Mouse (Mus musculus): ENCODE data around the gene Xrcc2. TPM values are rescaled to one million over a fixed set of nuclear protein-coding genes. Genes with fewer than 3 reads are reported as not detected.

The Xrcc2 gene
- polyA plus RNA-seq, 1 experiment from 2014 or later: 9.0 TPM

DNA sequence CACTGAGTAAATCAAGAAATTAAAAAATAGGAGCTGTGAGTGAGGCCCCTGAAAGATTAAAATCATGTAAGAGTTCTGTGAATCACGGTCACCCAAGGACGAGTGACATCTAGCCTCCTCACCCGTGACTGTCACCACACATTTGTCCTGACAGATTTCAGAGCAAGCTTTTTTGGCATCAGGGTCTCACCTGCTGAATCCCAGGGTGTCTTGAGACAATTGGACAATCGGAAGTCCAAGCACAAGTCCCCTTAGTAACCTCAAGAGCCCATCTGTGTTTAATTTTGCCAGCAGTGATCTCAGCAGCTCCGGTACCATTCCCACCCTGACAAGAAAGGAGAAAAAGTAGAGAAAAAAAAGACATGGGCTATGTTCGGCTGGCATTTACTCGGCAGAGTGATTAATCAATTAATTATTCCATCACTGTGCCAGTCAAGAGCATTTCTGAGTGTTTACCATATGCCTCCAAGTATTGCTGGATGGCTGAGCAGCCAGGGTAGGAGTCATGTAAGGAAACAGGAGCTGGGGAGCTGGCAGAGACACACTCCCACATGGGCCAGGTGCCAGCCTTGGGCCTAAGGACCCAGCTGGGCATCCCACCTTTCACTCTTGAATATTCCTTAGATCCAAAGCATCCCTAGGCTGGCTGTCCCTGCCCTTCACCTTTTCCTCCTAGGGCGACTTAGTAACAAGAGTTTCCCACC, 59.8 kb downstream of the Xrcc2 start:
- Histone ChIP-seq H3K27ac (replicated peaks in 1 of 2; ENCODE audit: control insufficient read depth in 1 of 2, insufficient read depth in 1 of 2, low read depth in 2 of 2, low read length in 2 of 2) (no peak overlapping the region), H3K27me3 (ENCODE audit: control insufficient read depth, insufficient read depth, low read length) (no peaks in the 10 kb centered on the region), H3K4me3 (ENCODE audit: control insufficient read depth in 1 of 2, insufficient read depth in 1 of 2, low read depth in 1 of 2, low read length in 2 of 2) (no peak overlapping the region), H3K9ac (ENCODE audit: low read length) (no peak overlapping the region), H3K4me2 (ENCODE audit: low read length) (no peak overlapping the region), H3K4me1 (ENCODE audit: control insufficient read depth in 2 of 2, insufficient read depth in 2 of 2, low read length in 2 of 2) (no peaks in the 10 kb centered on the region), H3K36me3 (ENCODE audit: control insufficient read depth, insufficient read depth, low read length) (no peaks in the 10 kb centered on the region), H3K9me3 (ENCODE audit: control insufficient read depth, low read length) (no peaks in the 10 kb centered on the region)
- ATAC-seq (ENCODE audit: insufficient number of reproducible peaks, insufficient read depth, low FRiP score, low read depth): no peak
- 79% methylated on average over 8 of the region's 8 CpGs for WGBS

DNA sequence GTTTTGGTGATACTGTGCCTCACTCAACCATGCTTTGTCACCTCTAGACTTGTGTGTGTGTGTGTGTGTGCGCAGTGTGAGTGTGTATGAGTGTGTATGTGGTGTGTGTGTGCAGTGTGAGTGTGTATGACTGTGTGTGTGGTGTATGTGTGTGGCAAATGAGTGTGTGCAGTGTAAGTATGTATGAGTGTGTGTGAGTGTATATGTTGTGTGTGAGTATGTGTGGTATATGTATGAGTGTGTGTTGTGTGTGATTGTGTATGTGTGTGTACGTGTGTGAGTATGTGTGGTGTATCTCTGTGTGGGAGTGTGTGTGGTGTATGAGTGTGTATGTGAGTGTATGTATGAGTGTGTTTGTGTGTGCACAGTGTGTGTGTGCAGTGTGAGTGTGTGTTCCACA, 61.1 kb downstream of the Xrcc2 start:
- H3K9me3 ChIP-seq (ENCODE audit: control insufficient read depth, low read length): no peaks in the 10 kb centered on the region
- no peak overlapping the region for H3K4me2 ChIP-seq (ENCODE audit: low read length)
- H3K4me3 ChIP-seq (ENCODE audit: control insufficient read depth in 1 of 2, insufficient read depth in 1 of 2, low read depth in 1 of 2, low read length in 2 of 2): no peak overlapping the region
- ATAC-seq (ENCODE audit: insufficient number of reproducible peaks, insufficient read depth, low FRiP score, low read depth): no peak
- no peak overlapping the region for H3K9ac ChIP-seq (ENCODE audit: low read length)
- H3K4me1 ChIP-seq (ENCODE audit: control insufficient read depth in 2 of 2, insufficient read depth in 2 of 2, low read length in 2 of 2): no peaks in the 10 kb centered on the region
- no peaks in the 10 kb centered on the region for H3K36me3 ChIP-seq (ENCODE audit: control insufficient read depth, insufficient read depth, low read length)
- 91% methylated on average over 2 of the region's 2 CpGs for WGBS
- no peak overlapping the region for H3K27ac ChIP-seq (replicated peaks in 1 of 2; ENCODE audit: control insufficient read depth in 1 of 2, insufficient read depth in 1 of 2, low read depth in 2 of 2, low read length in 2 of 2)
- H3K27me3 ChIP-seq (ENCODE audit: control insufficient read depth, insufficient read depth, low read length): no peaks in the 10 kb centered on the region

DNA sequence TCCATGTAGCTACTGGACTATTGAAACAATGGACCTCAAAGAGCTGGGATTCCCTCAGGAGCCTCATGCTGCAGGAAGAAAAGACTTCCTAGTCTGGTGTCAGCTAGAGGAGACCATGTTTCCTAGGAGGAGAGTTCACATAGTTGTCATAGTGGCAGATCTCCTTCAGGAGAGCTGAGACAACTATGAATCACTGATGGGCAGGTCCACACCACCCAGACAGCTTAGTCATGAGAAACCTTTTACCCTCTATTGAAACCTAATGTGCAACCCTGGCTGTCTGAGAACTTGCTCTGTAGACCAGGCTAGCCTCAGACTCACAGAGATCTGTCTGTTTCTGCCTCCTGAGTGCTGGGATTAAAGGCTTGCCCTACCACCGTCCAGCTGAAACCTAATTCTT, 62.9 kb downstream of the Xrcc2 start:
- Histone ChIP-seq H3K9ac (ENCODE audit: low read length) (no peak overlapping the region), H3K4me1 (ENCODE audit: control insufficient read depth in 2 of 2, insufficient read depth in 2 of 2, low read length in 2 of 2) (no peaks in the 10 kb centered on the region), H3K36me3 (ENCODE audit: control insufficient read depth, insufficient read depth, low read length) (no peaks in the 10 kb centered on the region), H3K27me3 (ENCODE audit: control insufficient read depth, insufficient read depth, low read length) (no peaks in the 10 kb centered on the region), H3K27ac (replicated peaks in 1 of 2; ENCODE audit: control insufficient read depth in 1 of 2, insufficient read depth in 1 of 2, low read depth in 2 of 2, low read length in 2 of 2) (no peak overlapping the region), H3K4me3 (ENCODE audit: control insufficient read depth in 1 of 2, insufficient read depth in 1 of 2, low read depth in 1 of 2, low read length in 2 of 2) (no peak overlapping the region), H3K9me3 (ENCODE audit: control insufficient read depth, low read length) (no peaks in the 10 kb centered on the region), H3K4me2 (ENCODE audit: low read length) (no peak overlapping the region)
- 71% methylated on average over 1 of the region's 1 CpGs for WGBS
- no peak for ATAC-seq (ENCODE audit: insufficient number of reproducible peaks, insufficient read depth, low FRiP score, low read depth)

Other genes starting within 250 kb of the Xrcc2 start
- gene Kmt2c, start 207.0 kb downstream of the Xrcc2 start, polyA plus RNA-seq (2014; fragmentation: Nextera tagmentation; extraction: Ambion mirVana): 14.0 and 15.4 TPM in 2 replicates
- gene Cct8l1, start 189.8 kb downstream of the Xrcc2 start, polyA plus RNA-seq (2014; fragmentation: Nextera tagmentation; extraction: Ambion mirVana): 0.09 TPM in 1 of 2 replicates, not detected in the other
- gene Actr3b, start 54.2 kb upstream of the Xrcc2 start, polyA plus RNA-seq (2014; fragmentation: Nextera tagmentation; extraction: Ambion mirVana): 40.5 and 43.7 TPM in 2 replicates
- 0.32 and 0.35 TPM in 2 replicates for gene Gm21663, start 236.6 kb upstream of the Xrcc2 start, polyA plus RNA-seq (2014; fragmentation: Nextera tagmentation; extraction: Ambion mirVana)
- 0.12 TPM in 1 of 2 replicates, not detected in the other for gene Gm21671, start 248.6 kb upstream of the Xrcc2 start, polyA plus RNA-seq (2014; fragmentation: Nextera tagmentation; extraction: Ambion mirVana)